Mouse (Mus musculus): Measurements from ENCODE around the gene Gm7029. TPM values are rescaled to one million over a fixed set of nuclear protein-coding genes. Genes with fewer than 3 reads are reported as not detected.
A peak's percentile ranks its signal among the peaks of the same experiment; 100 is the strongest.
"Not testable (repeated sequence)": the region's sequence is repeated elsewhere in the genome, so short reads cannot be mapped to it uniquely, and the experiment has no call there.

The Gm7029 gene
- not detected in 2 replicates for total RNA-seq (2012; rRNA removed)
- not detected for polyA plus RNA-seq (2012; ENCODE audit: insufficient read depth in 1 of 2, insufficient read length in 2 of 2, low read depth in 1 of 2, low replicate concordance in 2 of 2, missing spikeins in 1 of 2)

GRCm38 (mm10) chr17:33873537-33873936, at the start of gene Gm7029:
TSS of gene Gm7029 (plus strand) at chr17:33873837.
- H3K27ac ChIP-seq (ENCODE audit: control insufficient read depth, low read depth, low read length); H3K4me1 ChIP-seq (ENCODE audit: control insufficient read depth in 1 of 2, insufficient read depth in 2 of 2, low read length in 2 of 2); H3K79me2 ChIP-seq (ENCODE audit: control insufficient read depth, insufficient read depth, low read length, poor library complexity); H3K27me3 ChIP-seq (ENCODE audit: control insufficient read depth in 1 of 2, insufficient read depth in 2 of 2, low read length in 2 of 2); H3K9ac ChIP-seq (ENCODE audit: control insufficient read depth, low read depth, low read length, poor library complexity, severe bottlenecking); H3K36me3 ChIP-seq (ENCODE audit: control insufficient read depth in 1 of 2, insufficient read depth in 2 of 2, low read length in 2 of 2); DNase-seq (ENCODE audit: low read depth, low spot score); H3K4me3 ChIP-seq (ENCODE audit: control insufficient read depth in 1 of 2, insufficient read depth in 1 of 2, low read depth in 2 of 2, low read length in 2 of 2); H3K9me3 ChIP-seq (replicated peaks; ENCODE audit: insufficient read depth, low read length): not testable (repeated sequence)

- H3K4me1 ChIP-seq (ENCODE audit: control insufficient read depth in 1 of 2, insufficient read depth in 2 of 2, low read length in 2 of 2) = peaks cover 0 to 11% of the 10 kb centered on the region in 2 experiments; a peak in 2 of 4 replicates
- peak; percentile 96 for DNase-seq (ENCODE audit: low read depth, low spot score)
- TF ChIP-seq CTCF (IDR thresholded peaks at IDR 0.05 in 2 of 3, conservative IDR thresholded peaks at IDR 0.05 in 1 of 3; ENCODE audit: control insufficient read depth in 1 of 3, insufficient read depth in 1 of 3, low read depth in 2 of 3, low read length in 3 of 3, poor library complexity in 1 of 3, severe bottlenecking in 1 of 3) (no peak), ZC3H11A (IDR thresholded peaks at IDR 0.05; ENCODE audit: low read depth, low read length) (no peak), ZMIZ1 (IDR thresholded peaks at IDR 0.05; ENCODE audit: low read depth, low read length) (peak; percentile 93; the same call in 1 of the 2 replicates), ELF1 (IDR thresholded peaks at IDR 0.05; ENCODE audit: low read depth, low read length) (peak; percentile 67), GATA1 (IDR thresholded peaks at IDR 0.05; ENCODE audit: low read depth, low read length) (no peak), SIN3A (IDR thresholded peaks at IDR 0.05; ENCODE audit: low read length) (peak; percentile 87), ETS1 (IDR thresholded peaks at IDR 0.05; ENCODE audit: low read depth, low read length) (peak; percentile 45; the same call in 1 of the 2 replicates), MAX (IDR thresholded peaks at IDR 0.05; ENCODE audit: low read length) (peak; percentile 96), NELFE (IDR thresholded peaks at IDR 0.05; ENCODE audit: low read depth, low read length) (peak; percentile 96), MEF2A (IDR thresholded peaks at IDR 0.05; ENCODE audit: extremely low read depth, insufficient replicate concordance, low read depth, low read length, poor library complexity, severe bottlenecking) (no peak), EP300 (IDR thresholded peaks at IDR 0.05; ENCODE audit: low read depth in 1 of 2, low read length in 2 of 2) (peak in 1 of 2 experiments; percentile 21; a peak in 1 of 4 replicates), NRF1 (IDR thresholded peaks at IDR 0.05; ENCODE audit: insufficient read depth, low read depth, low read length, poor library complexity, severe bottlenecking) (no peak), BHLHE40 (IDR thresholded peaks at IDR 0.05; ENCODE audit: borderline replicate concordance, low read depth, low read length) (peak; percentile 97), RAD21 (IDR thresholded peaks at IDR 0.05; ENCODE audit: low read depth, low read length) (no peak), POLR2AphosphoS5 (IDR thresholded peaks at IDR 0.05; ENCODE audit: borderline replicate concordance, low read depth, low read length) (peak; percentile 94), TAL1 (IDR thresholded peaks at IDR 0.05; ENCODE audit: low read length) (no peak), POLR2A (IDR thresholded peaks at IDR 0.05; ENCODE audit: control insufficient read depth in 1 of 2, insufficient read depth in 1 of 2, low read depth in 1 of 2, low read length in 2 of 2, poor library complexity in 1 of 2) (peak; percentile 79 to 96), RCOR1 (IDR thresholded peaks at IDR 0.05; ENCODE audit: low read depth, low read length) (no peak), USF1 (IDR thresholded peaks at IDR 0.05; ENCODE audit: low read depth, low read length) (peak; percentile 96), MXI1 (IDR thresholded peaks at IDR 0.05; ENCODE audit: low read depth, low read length) (peak; percentile 93), ZNF384 (IDR thresholded peaks at IDR 0.05; ENCODE audit: low read depth, low read length) (no peak), CHD1 (IDR thresholded peaks at IDR 0.05; ENCODE audit: low read depth, low read length) (no peak; the same call in 1 of the 2 replicates), TBP (IDR thresholded peaks at IDR 0.05; ENCODE audit: low read depth, low read length) (peak; percentile 99), MAZ (IDR thresholded peaks at IDR 0.05; ENCODE audit: low read depth, low read length) (no peak), JUND (IDR thresholded peaks at IDR 0.05; ENCODE audit: low read depth, low read length) (no peak), KAT2A (conservative IDR thresholded peaks at IDR 0.05; ENCODE audit: low read depth, low read length) (peak; percentile 76), ZKSCAN1 (IDR thresholded peaks at IDR 0.05; ENCODE audit: low read depth, low read length) (no peak), E2F4 (IDR thresholded peaks at IDR 0.05; ENCODE audit: borderline replicate concordance, low read depth, low read length) (no peak), TCF12 (IDR thresholded peaks at IDR 0.05; ENCODE audit: low read depth, low read length) (peak; percentile 89)
These were observed 49.3 kb upstream of the Gm7029 start, which contains the start of the genes Rps28 and Ndufa7 for GRCm38 (mm10) chr17:33824084-33824996. TSS of gene Rps28 (minus strand) at chr17:33824562. TSS of gene Ndufa7 (plus strand) at chr17:33824572.

More at GRCm38 (mm10) chr17:33824084-33824996, 49.3 kb upstream of the Gm7029 start, which contains the start of the genes Rps28 and Ndufa7:
- Histone ChIP-seq H3K9ac (ENCODE audit: control insufficient read depth, low read depth, low read length, poor library complexity, severe bottlenecking) (peak within 1 kb of the TSS; percentile 90), H3K4me3 (ENCODE audit: control insufficient read depth in 1 of 2, insufficient read depth in 1 of 2, low read depth in 2 of 2, low read length in 2 of 2) (peak within 1 kb of the TSS; percentile 85 to 93), H3K79me2 (ENCODE audit: control insufficient read depth, insufficient read depth, low read length, poor library complexity) (peaks cover 42% of the 10 kb centered on the region), H3K36me3 (ENCODE audit: control insufficient read depth in 1 of 2, insufficient read depth in 2 of 2, low read length in 2 of 2) (peaks cover 16 to 27% of the 10 kb centered on the region in 2 experiments), H3K9me3 (replicated peaks; ENCODE audit: insufficient read depth, low read length) (no peaks in the 10 kb centered on the region), H3K27ac (ENCODE audit: control insufficient read depth, low read depth, low read length) (peak within 1 kb of the TSS; percentile 82), H3K27me3 (ENCODE audit: control insufficient read depth in 1 of 2, insufficient read depth in 2 of 2, low read length in 2 of 2) (no peaks in the 10 kb centered on the region)
